Mouse (Mus musculus) ES-Bruce4 (cell line): Measurements from ENCODE around the gene Zpr1.

Experiments used
- CTCF ChIP-seq: IDR thresholded peaks from one replicate; pipeline ENCODE4 v1.8.1; 2011; ENCODE audit warnings: low read depth, low read length
- POLR2A ChIP-seq: IDR thresholded peaks from one replicate; pipeline ENCODE4 v1.8.1; 2011; ENCODE audit warnings: low read length; ENCODE audit not compliant: insufficient read depth

GRCm38 (mm10) chr9:46259111-46259510 is 13.8 kb upstream of the Zpr1 start:
- TF ChIP-seq POLR2A (no peak), CTCF (no peak)
